Mouse (Mus musculus): ENCODE data around the gene Krt82. TPM values are rescaled to one million over a fixed set of nuclear protein-coding genes. Genes with fewer than 3 reads are reported as not detected.
A peak's percentile ranks its signal among the peaks of the same experiment; 100 is the strongest.

Krt82 gene
- total and polyA plus RNA-seq, 3 experiments = not detected

DNA sequence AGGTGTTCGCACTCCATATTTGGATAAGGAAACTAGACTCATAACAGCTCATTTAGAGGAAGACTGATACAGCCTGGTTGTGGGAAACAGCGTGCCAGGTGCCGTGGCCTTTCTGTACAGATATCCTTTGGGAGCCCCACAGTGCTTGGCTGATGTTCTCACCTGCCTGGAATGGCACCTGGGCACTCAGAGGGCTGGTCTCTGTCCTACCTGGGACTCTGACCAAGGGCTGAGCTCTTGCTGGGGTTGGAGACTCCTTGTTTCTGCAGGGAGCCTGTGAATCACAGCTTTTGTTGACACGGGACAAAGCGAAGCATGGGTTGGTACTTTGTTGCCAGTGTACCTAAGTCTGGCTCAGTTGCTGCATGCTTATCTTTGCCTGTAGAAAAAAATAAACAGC lies 25.0 kb upstream of the Krt82 start:
- no peaks in the 10 kb centered on the region for H3K4me1 ChIP-seq (ENCODE audit: control insufficient read depth, insufficient read depth, low read length)
- H3K27me3 ChIP-seq (ENCODE audit: control insufficient read depth, insufficient read depth, low read length) = no peaks in the 10 kb centered on the region
- no peak for TF ChIP-seq POLR2A (IDR thresholded peaks at IDR 0.05; ENCODE audit: insufficient read depth, low read depth, low read length)
- no peak for TF ChIP-seq CTCF (IDR thresholded peaks at IDR 0.05)
- TF ChIP-seq EP300 (IDR thresholded peaks at IDR 0.05; ENCODE audit: insufficient read depth, low read depth, low read length) = no peak
- no peaks in the 10 kb centered on the region for H3K36me3 ChIP-seq (ENCODE audit: control insufficient read depth, insufficient read depth, low read length)
- H3K27ac ChIP-seq = no peak overlapping the region
- intact Hi-C loops (cut with DNase I) = no loop called here
- no peak overlapping the region for H3K4me3 ChIP-seq
- WGBS = 46% methylated on average over 5 of the region's 5 CpGs
- peak in 1 of 2 experiments; percentile 4 for DNase-seq
- H3K79me2 ChIP-seq (replicated peaks; ENCODE audit: control insufficient read depth, insufficient read depth, low read length) = no peaks in the 10 kb centered on the region
- H3K9ac ChIP-seq (ENCODE audit: low read depth, low read length) = no peak overlapping the region

DNA sequence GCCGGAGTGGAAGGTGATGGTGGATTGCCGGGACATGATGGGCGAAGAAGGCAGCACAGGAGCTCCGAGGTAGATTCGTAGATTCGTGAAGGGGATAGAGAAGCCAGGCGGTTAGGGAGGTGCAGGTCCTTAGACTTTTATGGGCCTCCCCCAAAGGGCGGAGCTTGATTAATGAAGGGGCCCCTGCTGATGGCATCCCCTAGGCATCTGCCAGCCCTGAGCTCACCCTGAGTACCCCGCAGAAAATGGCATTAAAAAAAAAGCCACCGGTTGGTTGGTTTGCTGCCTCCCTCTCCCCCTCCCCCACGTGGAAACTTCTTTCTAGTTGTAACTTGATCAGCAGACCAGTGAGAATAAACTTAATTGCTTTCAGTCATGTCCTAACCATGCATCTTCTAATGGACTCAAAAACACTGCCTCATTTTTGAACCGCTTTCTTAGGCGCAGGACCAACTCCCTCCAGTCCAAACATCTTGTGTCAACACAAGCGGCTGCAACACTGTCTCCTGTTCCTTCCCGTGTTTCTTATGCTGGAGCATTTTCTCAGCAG lies 23.4 kb upstream of the Krt82 start, which contains the start of gene Krt75:
Gene Krt75 (minus strand): TSS at position 109 of the 550 bp plus-strand sequence.
- H3K79me2 ChIP-seq (replicated peaks; ENCODE audit: control insufficient read depth, insufficient read depth, low read length) = no peaks in the 10 kb centered on the region
- H3K36me3 ChIP-seq (ENCODE audit: control insufficient read depth, insufficient read depth, low read length) = no peaks in the 10 kb centered on the region
- no peak within 1 kb of the TSS for H3K27ac ChIP-seq
- TF ChIP-seq POLR2A (IDR thresholded peaks at IDR 0.05; ENCODE audit: insufficient read depth, low read depth, low read length) (no peak), EP300 (IDR thresholded peaks at IDR 0.05; ENCODE audit: insufficient read depth, low read depth, low read length) (no peak), CTCF (IDR thresholded peaks at IDR 0.05) (no peak)
- no peaks in the 10 kb centered on the region for H3K4me1 ChIP-seq (ENCODE audit: control insufficient read depth, insufficient read depth, low read length)
- no peak within 1 kb of the TSS for H3K9ac ChIP-seq (ENCODE audit: low read depth, low read length)
- no peak within 1 kb of the TSS for H3K4me3 ChIP-seq
- no peak for DNase-seq
- H3K27me3 ChIP-seq (ENCODE audit: control insufficient read depth, insufficient read depth, low read length) = no peaks in the 10 kb centered on the region
- 62% methylated on average over 15 of the region's 15 CpGs for WGBS
- intact Hi-C loops (cut with DNase I) = no loop called here

DNA sequence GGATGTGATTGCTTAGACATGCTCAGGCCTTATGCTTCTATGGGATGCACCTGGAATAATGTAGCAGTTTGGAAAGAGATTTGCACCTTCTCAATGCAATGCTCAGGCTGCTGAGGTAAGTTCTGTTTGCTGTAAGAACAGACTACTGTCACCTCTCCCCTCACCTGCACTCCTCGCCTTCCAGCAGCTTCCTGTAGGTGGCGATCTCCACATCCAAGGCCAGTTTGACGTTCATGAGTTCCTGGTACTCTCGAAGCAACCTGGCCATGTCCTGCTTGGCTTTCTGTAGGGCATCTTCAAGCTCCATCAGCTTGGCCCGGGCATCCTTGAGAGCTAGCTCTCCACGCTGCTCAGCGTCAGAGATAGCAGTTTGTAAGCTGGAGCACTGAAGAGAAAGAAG lies 17.3 kb upstream of the Krt82 start:
- intact Hi-C loops (cut with DNase I) = no loop called here
- WGBS = 39% methylated on average over 7 of the region's 7 CpGs
- Histone ChIP-seq H3K27ac (no peak overlapping the region), H3K9ac (ENCODE audit: low read depth, low read length) (no peak overlapping the region), H3K4me3 (no peak overlapping the region), H3K79me2 (replicated peaks; ENCODE audit: control insufficient read depth, insufficient read depth, low read length) (no peaks in the 10 kb centered on the region), H3K4me1 (ENCODE audit: control insufficient read depth, insufficient read depth, low read length) (no peaks in the 10 kb centered on the region), H3K27me3 (ENCODE audit: control insufficient read depth, insufficient read depth, low read length) (peaks cover 1% of the 10 kb centered on the region; the same call in 1 of the 2 replicates), H3K36me3 (ENCODE audit: control insufficient read depth, insufficient read depth, low read length) (no peaks in the 10 kb centered on the region)
- DNase-seq = no peak
- TF ChIP-seq EP300 (IDR thresholded peaks at IDR 0.05; ENCODE audit: insufficient read depth, low read depth, low read length) (no peak), CTCF (IDR thresholded peaks at IDR 0.05) (peak; percentile 19; the same call in 1 of the 2 replicates)

DNA sequence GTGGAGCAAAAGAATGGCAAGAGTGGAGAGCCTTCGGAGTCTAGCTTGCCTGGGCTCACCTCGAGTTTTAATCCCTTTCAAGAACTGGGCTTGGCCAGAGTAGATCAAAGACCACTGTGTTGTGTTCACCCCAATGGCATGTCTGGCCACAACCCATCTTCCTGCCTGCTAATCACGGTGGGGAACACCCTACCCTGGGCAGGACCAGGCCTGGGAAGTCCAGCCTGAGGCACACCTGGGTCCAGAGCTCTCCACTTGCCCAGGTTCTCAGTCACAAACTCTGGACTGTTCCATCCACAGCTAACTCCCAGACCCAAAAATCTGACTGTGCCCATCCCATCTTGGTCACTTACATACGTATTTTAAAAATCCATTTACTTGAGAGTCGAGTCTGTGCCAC lies 12.4 kb upstream of the Krt82 start, which contains the start of gene Krt90:
Gene Krt90 (minus strand): TSS at position 101 of the 400 bp plus-strand sequence.
- TF ChIP-seq POLR2A (IDR thresholded peaks at IDR 0.05; ENCODE audit: insufficient read depth, low read depth, low read length) = no peak
- Histone ChIP-seq H3K36me3 (ENCODE audit: control insufficient read depth, insufficient read depth, low read length) (no peaks in the 10 kb centered on the region), H3K4me1 (ENCODE audit: control insufficient read depth, insufficient read depth, low read length) (no peaks in the 10 kb centered on the region), H3K9ac (ENCODE audit: low read depth, low read length) (no peak within 1 kb of the TSS), H3K27me3 (ENCODE audit: control insufficient read depth, insufficient read depth, low read length) (peaks cover 1% of the 10 kb centered on the region; the same call in 1 of the 2 replicates), H3K79me2 (replicated peaks; ENCODE audit: control insufficient read depth, insufficient read depth, low read length) (no peaks in the 10 kb centered on the region), H3K4me3 (no peak within 1 kb of the TSS), H3K27ac (no peak within 1 kb of the TSS)
- WGBS = 53% methylated on average over 5 of the region's 5 CpGs
- DNase-seq = no peak
- intact Hi-C loops (cut with DNase I) = no loop called here

DNA sequence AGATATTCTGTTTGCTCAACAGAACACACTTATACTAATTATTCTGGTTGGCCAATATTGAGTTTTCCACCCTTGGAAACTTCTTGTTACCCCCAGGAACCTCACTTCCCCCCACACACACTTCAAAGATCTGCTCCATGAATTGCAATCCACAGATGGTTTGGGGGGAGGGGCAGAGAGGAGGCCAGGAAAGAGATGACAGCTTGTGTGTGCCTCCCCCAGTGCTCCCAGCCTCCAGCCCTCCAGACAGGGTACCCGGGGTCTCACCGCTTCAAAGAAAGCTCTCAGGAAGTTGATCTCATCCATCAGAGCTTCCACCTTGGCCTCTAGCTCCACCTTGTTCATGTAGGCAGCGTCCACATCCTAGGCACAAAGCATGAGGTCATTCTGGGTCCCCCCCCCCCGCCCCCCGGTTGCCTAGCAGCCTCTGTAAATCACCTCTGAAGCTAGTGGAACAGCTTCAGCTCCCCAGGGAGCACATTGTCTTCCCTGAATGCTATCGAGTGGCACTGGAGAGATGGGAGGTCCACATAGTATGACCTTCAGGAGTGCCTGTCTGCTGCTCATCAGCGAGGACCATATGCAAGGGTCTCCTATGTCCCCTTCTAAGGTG lies 7.7 kb upstream of the Krt82 start:
- WGBS = 8% methylated on average over 7 of the region's 7 CpGs
- no peaks in the 10 kb centered on the region for H3K4me1 ChIP-seq (ENCODE audit: control insufficient read depth, insufficient read depth, low read length)

DNA sequence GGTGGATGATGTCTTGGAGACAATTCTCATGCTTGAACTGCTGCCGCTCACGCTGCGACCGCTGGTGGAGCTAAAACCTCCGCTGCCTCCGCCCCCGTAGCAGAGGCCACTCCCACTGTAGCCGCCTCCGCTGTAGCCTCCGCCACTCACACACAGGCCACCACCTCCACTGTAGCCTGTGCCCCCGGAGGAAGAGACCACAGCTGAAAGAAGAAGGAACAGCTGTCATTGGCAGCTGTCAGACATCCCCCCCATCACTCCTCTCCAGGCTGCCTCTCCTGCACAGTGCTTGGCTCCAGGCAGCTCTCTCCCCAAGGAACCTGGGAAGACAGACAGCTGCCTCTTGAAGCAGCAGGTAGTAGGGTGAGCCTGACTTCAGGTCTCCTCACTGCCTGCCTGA lies 2.7 kb upstream of the Krt82 start:
- intact Hi-C loops (cut with DNase I) = no loop called here
- Histone ChIP-seq H3K4me3 (no peak overlapping the region), H3K27ac (no peak overlapping the region), H3K79me2 (replicated peaks; ENCODE audit: control insufficient read depth, insufficient read depth, low read length) (no peaks in the 10 kb centered on the region), H3K9ac (ENCODE audit: low read depth, low read length) (no peak overlapping the region), H3K36me3 (ENCODE audit: control insufficient read depth, insufficient read depth, low read length) (no peaks in the 10 kb centered on the region), H3K27me3 (ENCODE audit: control insufficient read depth, insufficient read depth, low read length) (no peaks in the 10 kb centered on the region; the same call in 1 of the 2 replicates), H3K4me1 (ENCODE audit: control insufficient read depth, insufficient read depth, low read length) (no peaks in the 10 kb centered on the region)
- TF ChIP-seq CTCF (IDR thresholded peaks at IDR 0.05) (no peak), EP300 (IDR thresholded peaks at IDR 0.05; ENCODE audit: insufficient read depth, low read depth, low read length) (no peak), POLR2A (IDR thresholded peaks at IDR 0.05; ENCODE audit: insufficient read depth, low read depth, low read length) (no peak)
- WGBS = 0% methylated on average over 11 of the region's 11 CpGs
- peak; percentile 7 to 34 for DNase-seq

More for the DNA sequence above, 7.7 kb upstream of the Krt82 start:
- H3K9ac ChIP-seq (ENCODE audit: low read depth, low read length) = no peak overlapping the region
- intact Hi-C loops (cut with DNase I) = no loop called here
- H3K27ac ChIP-seq = no peak overlapping the region
- H3K79me2 ChIP-seq (replicated peaks; ENCODE audit: control insufficient read depth, insufficient read depth, low read length) = no peaks in the 10 kb centered on the region
- no peak for TF ChIP-seq CTCF (IDR thresholded peaks at IDR 0.05)
- TF ChIP-seq POLR2A (IDR thresholded peaks at IDR 0.05; ENCODE audit: insufficient read depth, low read depth, low read length) = no peak
- TF ChIP-seq EP300 (IDR thresholded peaks at IDR 0.05; ENCODE audit: insufficient read depth, low read depth, low read length) = no peak
- DNase-seq = no peak
- no peaks in the 10 kb centered on the region for H3K36me3 ChIP-seq (ENCODE audit: control insufficient read depth, insufficient read depth, low read length)
- no peaks in the 10 kb centered on the region for H3K27me3 ChIP-seq (ENCODE audit: control insufficient read depth, insufficient read depth, low read length)
- H3K4me3 ChIP-seq = no peak overlapping the region
